Comparison of ENCODE assay signal across 10 mouse cellular contexts in genomic region chr7:19096421-19096976, GRCm38 (mm10). TPM values are rescaled to one million over a fixed set of nuclear protein-coding genes. Genes with fewer than 3 reads are reported as not detected.
A peak's percentile ranks its signal among the peaks of the same experiment; 100 is the strongest.
DNase-seq lines count a peak whose midpoint lies in the region; ATAC-seq and TF ChIP-seq lines count a peak whose summit lies in the region.
"Had no signal": no experiment of that assay in that cellular context is flagged by ENCODE, and none has a peak within 500 bp of the region (broad histone marks: within the 10 kb centered on the region; RNA-seq: fewer than 3 reads in every experiment).

No protein-coding gene starts in this region.

- H3K9ac ChIP-seq in kidney, embryonic 14.5 days (ENCODE audit: low read depth, low read length) = peak overlapping the region; percentile 92
- H3K9ac ChIP-seq in intestine, embryonic 16.5 days (ENCODE audit: low read depth, low read length) = peak overlapping the region; percentile 87

- 48% methylated on average over 5 of the region's 5 CpGs for WGBS in kidney, embryonic 14.5 days
- 53% methylated on average over 5 of the region's 5 CpGs for WGBS in intestine, embryonic 16.5 days

- H3K36me3 ChIP-seq in kidney, embryonic 14.5 days (ENCODE audit: control insufficient read depth, insufficient read depth, low read length) = peaks cover 15% of the 10 kb centered on the region
- peaks cover 2% of the 10 kb centered on the region; the same call in 1 of the 2 replicates for H3K36me3 ChIP-seq in intestine, embryonic 16.5 days (ENCODE audit: control insufficient read depth, insufficient read depth, low read length)
- no peaks in the 10 kb centered on the region for H3K36me3 ChIP-seq in myocyte (ENCODE audit: control insufficient read depth, insufficient read depth)

- no peaks in the 10 kb centered on the region for H3K79me2 ChIP-seq in myocyte (ENCODE audit: control insufficient read depth, insufficient read depth)

- TF ChIP-seq POLR2A in embryonic fibroblast, embryonic 13.5 days (IDR thresholded peaks at IDR 0.05; ENCODE audit: low read depth, low read length) = no peak
- no peak for TF ChIP-seq POLR2A in myocyte (IDR thresholded peaks at IDR 0.05; ENCODE audit: insufficient read length, low read depth)

- ATAC-seq in kidney, embryonic 14.5 days (ENCODE audit: low FRiP score, low TSS enrichment) = no peak
- ATAC-seq in intestine, embryonic 16.5 days = no peak

- no peak overlapping the region for H3ac ChIP-seq in myocyte (ENCODE audit: control insufficient read depth, insufficient read length)

- DNase-seq in kidney, postnatal 14 days = no peak
- no peak for DNase-seq in embryo, embryonic 9.5 days (ENCODE audit: extremely low spot score)
- no peak for DNase-seq in left cerebral cortex, adult 9 months (ENCODE audit: low spot score in 2 of 2)
- DNase-seq in ovary, adult 18-20 months (ENCODE audit: low spot score) = no peak

- H3K4me2 ChIP-seq in kidney, embryonic 14.5 days (replicated peaks; ENCODE audit: low read depth, low read length) = peak overlapping the region; percentile 95
- peak overlapping the region; percentile 93 for H3K4me2 ChIP-seq in intestine, embryonic 16.5 days (ENCODE audit: low read depth, low read length)
- peak overlapping the region; percentile 88 for H3K4me2 ChIP-seq in myocyte (ENCODE audit: low read depth)

- H3K4me1 ChIP-seq in kidney, embryonic 14.5 days (ENCODE audit: control insufficient read depth, insufficient read depth, low read length) = peaks cover 33% of the 10 kb centered on the region
- 0 out of 2 replicates have a peak, but pooled peaks cover 2% of the 10 kb centered on the region for H3K4me1 ChIP-seq in embryonic fibroblast, embryonic 13.5 days (ENCODE audit: control insufficient read depth, insufficient read depth, low read length)
- H3K4me1 ChIP-seq in intestine, embryonic 16.5 days (ENCODE audit: control insufficient read depth, insufficient read depth, low read length) = peaks cover 44% of the 10 kb centered on the region

- H3K4me3 ChIP-seq in kidney, embryonic 14.5 days (ENCODE audit: low read length) = peak overlapping the region; percentile 78
- peak overlapping the region; percentile 56 for H3K4me3 ChIP-seq in embryonic fibroblast, embryonic 13.5 days (ENCODE audit: insufficient read depth, low read length)
- H3K4me3 ChIP-seq in intestine, embryonic 16.5 days (ENCODE audit: low read length) = peak overlapping the region; percentile 78
- peak overlapping the region; percentile 34 for H3K4me3 ChIP-seq in myocyte

- no peaks in the 10 kb centered on the region for H3K27me3 ChIP-seq in kidney, embryonic 14.5 days (ENCODE audit: control insufficient read depth, insufficient read depth, low read length)
- no peaks in the 10 kb centered on the region for H3K27me3 ChIP-seq in intestine, embryonic 16.5 days (replicated peaks; ENCODE audit: control insufficient read depth, insufficient read depth, low read length)
- no peaks in the 10 kb centered on the region for H3K27me3 ChIP-seq in myocyte (ENCODE audit: control insufficient read depth, insufficient read depth, insufficient read length)

- no peak for TF ChIP-seq CTCF in embryonic fibroblast, embryonic 13.5 days (IDR thresholded peaks at IDR 0.05; ENCODE audit: borderline replicate concordance, insufficient read depth, low read length)

- peak overlapping the region; percentile 87 for H3K27ac ChIP-seq in kidney, embryonic 14.5 days (ENCODE audit: low read depth, low read length)
- H3K27ac ChIP-seq in embryonic fibroblast, embryonic 13.5 days (ENCODE audit: insufficient read depth, low read length) = no peak overlapping the region
- H3K27ac ChIP-seq in intestine, embryonic 16.5 days (ENCODE audit: low read length) = peak overlapping the region; percentile 96
- H3K27ac ChIP-seq: macrophage had no signal

- no peaks in the 10 kb centered on the region for H3K9me3 ChIP-seq in kidney, embryonic 14.5 days (ENCODE audit: control insufficient read depth, low read length)
- H3K9me3 ChIP-seq in intestine, embryonic 16.5 days (ENCODE audit: control insufficient read depth, low read length) = no peaks in the 10 kb centered on the region

TF ChIP-seq in myocyte, 11 proteins besides CTCF, POLR2A, EP300 and RAD21:
- TF ChIP-seq CEBPB (IDR thresholded peaks at IDR 0.05; ENCODE audit: insufficient read depth, poor library complexity, severe bottlenecking) = no peak
- no peak for TF ChIP-seq POLR2AphosphoS2 (IDR thresholded peaks at IDR 0.05; ENCODE audit: insufficient read length, low read depth)
- no peak for TF ChIP-seq MAX (IDR thresholded peaks at IDR 0.05; ENCODE audit: low read depth)
- no peak for TF ChIP-seq SRF (IDR thresholded peaks at IDR 0.05; ENCODE audit: control insufficient read depth, insufficient read length, low read depth)
- no peak for TF ChIP-seq USF1 (IDR thresholded peaks at IDR 0.05; ENCODE audit: low read depth)

RNA-seq across cellular contexts. Expression of gene Six5, which starts 2.1 kb away (rescaled TPM):
- polyA plus RNA-seq in kidney, embryonic 14.5 days (2014; fragmentation: Nextera tagmentation; extraction: Ambion mirVana) = 13.3 and 13.6 TPM in 2 replicates
- polyA plus RNA-seq in embryonic fibroblast, embryonic 13.5 days (2011; ENCODE audit: insufficient read length, low read depth, missing spikeins) = 7.4 and 11.4 TPM in 2 replicates
- polyA plus RNA-seq in intestine, embryonic 16.5 days (2015; fragmentation: Nextera tagmentation; extraction: Ambion mirVana) = 7.3 and 7.5 TPM in 2 replicates
- polyA plus RNA-seq in myocyte (2012; fragmentation: generic; extraction: Trizol) = 1.6 TPM

RNA-seq across cellular contexts. Expression of gene Dmpk, which starts 12.8 kb away (rescaled TPM):
- polyA plus RNA-seq in kidney, embryonic 14.5 days (2014; fragmentation: Nextera tagmentation; extraction: Ambion mirVana) = 12.1 and 14.9 TPM in 2 replicates
- 75.4 and 114 TPM in 2 replicates for polyA plus RNA-seq in embryonic fibroblast, embryonic 13.5 days (2011; ENCODE audit: insufficient read length, low read depth, missing spikeins)
- 54.6 and 59.3 TPM in 2 replicates for polyA plus RNA-seq in intestine, embryonic 16.5 days (2015; fragmentation: Nextera tagmentation; extraction: Ambion mirVana)
- polyA plus RNA-seq in myocyte (2012; fragmentation: generic; extraction: Trizol) = 294 TPM

RNA-seq across cellular contexts. Expression of gene Dmwd, which starts 20.5 kb away (rescaled TPM):
- polyA plus RNA-seq in kidney, embryonic 14.5 days (2014; fragmentation: Nextera tagmentation; extraction: Ambion mirVana) = 20.5 and 23.2 TPM in 2 replicates
- polyA plus RNA-seq in embryonic fibroblast, embryonic 13.5 days (2011; ENCODE audit: insufficient read length, low read depth, missing spikeins) = 39.0 and 47.0 TPM in 2 replicates
- polyA plus RNA-seq in intestine, embryonic 16.5 days (2015; fragmentation: Nextera tagmentation; extraction: Ambion mirVana) = 6.4 and 6.7 TPM in 2 replicates
- polyA plus RNA-seq in myocyte (2012; fragmentation: generic; extraction: Trizol) = 83.7 TPM

RNA-seq across cellular contexts. Expression of gene Gm4969, which starts 21.7 kb away (rescaled TPM):
- polyA plus RNA-seq in kidney, embryonic 14.5 days (2014; fragmentation: Nextera tagmentation; extraction: Ambion mirVana) = 2.3 and 4.5 TPM in 2 replicates
- polyA plus RNA-seq in embryonic fibroblast, embryonic 13.5 days (2011; ENCODE audit: insufficient read length, low read depth, missing spikeins) = not detected in 2 replicates
- polyA plus RNA-seq in intestine, embryonic 16.5 days (2015; fragmentation: Nextera tagmentation; extraction: Ambion mirVana) = 1.5 and 2.1 TPM in 2 replicates
- not detected for polyA plus RNA-seq in myocyte (2012; fragmentation: generic; extraction: Trizol)
- polyA plus RNA-seq: macrophage; spleen, adult 2 months had no signal

RNA-seq across cellular contexts. Expression of gene Fbxo46, which starts 23.2 kb away (rescaled TPM):
- 5.7 and 10.0 TPM in 2 replicates for polyA plus RNA-seq in kidney, embryonic 14.5 days (2014; fragmentation: Nextera tagmentation; extraction: Ambion mirVana)
- polyA plus RNA-seq in embryonic fibroblast, embryonic 13.5 days (2011; ENCODE audit: insufficient read length, low read depth, missing spikeins) = 4.8 and 7.1 TPM in 2 replicates
- polyA plus RNA-seq in intestine, embryonic 16.5 days (2015; fragmentation: Nextera tagmentation; extraction: Ambion mirVana) = 10.8 and 11.0 TPM in 2 replicates
- polyA plus RNA-seq in myocyte (2012; fragmentation: generic; extraction: Trizol) = 6.2 TPM
